Mouse (Mus musculus): ENCODE measurements around the gene Chst15.

Chst15 gene

DNA sequence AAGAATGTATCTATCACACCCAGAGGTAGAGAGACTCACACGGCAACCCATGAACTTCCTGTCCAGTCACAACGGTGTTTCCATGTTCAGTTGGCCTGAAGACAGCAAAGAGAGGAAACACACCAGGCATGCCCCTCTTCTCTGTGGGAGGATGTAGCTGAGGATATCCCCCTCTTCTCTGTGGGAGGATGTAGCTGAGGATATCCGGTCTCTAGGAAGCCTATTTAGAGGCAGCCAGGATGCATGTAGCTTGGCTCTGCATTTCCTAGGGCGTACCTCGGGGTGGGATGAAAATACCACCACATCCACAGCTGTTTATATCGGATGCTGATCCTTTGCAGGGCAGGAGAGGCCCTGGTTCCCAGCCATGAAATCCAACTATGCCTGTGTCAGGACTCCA lies 71.3 kb downstream of the Chst15 start:
- H3K36me3 ChIP-seq (ENCODE audit: control insufficient read depth, insufficient read depth, low read length, poor library complexity, severe bottlenecking) = peaks cover 28% of the 10 kb centered on the region
- no peak for DNase-seq (ENCODE audit: low read depth, low spot score)
- no peaks in the 10 kb centered on the region for H3K27me3 ChIP-seq (ENCODE audit: control insufficient read depth, insufficient read depth, low read length, poor library complexity, severe bottlenecking)

DNA sequence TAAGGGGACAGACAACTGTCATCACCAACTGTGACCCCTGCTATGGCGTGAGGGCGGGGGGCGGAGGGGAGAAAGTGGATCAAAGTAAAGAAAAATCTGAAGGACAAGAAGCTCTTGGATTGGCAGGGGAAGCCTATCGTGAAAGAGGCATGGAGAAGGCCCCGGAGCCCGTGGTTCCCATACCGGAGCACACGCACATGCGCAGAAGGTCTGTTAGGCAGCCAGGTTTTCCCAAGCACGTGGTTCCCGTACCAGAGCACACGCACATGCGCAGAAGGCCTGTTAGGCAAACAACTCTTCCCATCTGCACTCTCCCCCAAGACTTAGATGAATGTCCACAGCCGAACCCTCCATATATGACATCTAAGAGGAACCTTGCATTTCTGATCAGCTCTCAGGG lies 72.4 kb downstream of the Chst15 start:
- Histone ChIP-seq H3K36me3 (ENCODE audit: control insufficient read depth, insufficient read depth, low read length, poor library complexity, severe bottlenecking) (peaks cover 25% of the 10 kb centered on the region), H3K27me3 (ENCODE audit: control insufficient read depth, insufficient read depth, low read length, poor library complexity, severe bottlenecking) (no peaks in the 10 kb centered on the region)
- no peak for DNase-seq (ENCODE audit: low read depth, low spot score)

DNA sequence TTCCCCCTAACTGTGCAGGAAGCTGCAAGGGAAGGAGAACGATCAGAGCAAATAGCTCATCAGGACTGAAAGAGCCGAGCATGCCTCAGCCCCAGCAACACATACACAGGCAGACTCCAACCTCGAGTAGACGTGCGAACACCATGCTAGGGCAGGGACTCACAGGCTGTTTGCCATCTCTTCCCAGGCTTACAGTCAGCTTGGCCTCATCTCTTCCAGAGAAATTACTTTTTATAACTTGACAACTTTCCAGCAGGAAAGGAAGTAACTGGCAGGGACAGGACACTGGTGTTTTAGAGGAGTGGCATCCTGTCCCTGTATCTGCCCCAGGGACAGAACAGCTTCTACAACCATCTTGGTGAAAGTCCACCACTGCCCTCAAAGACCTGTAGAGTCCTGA lies 73.8 kb downstream of the Chst15 start:
- Histone ChIP-seq H3K36me3 (ENCODE audit: control insufficient read depth, insufficient read depth, low read length, poor library complexity, severe bottlenecking) (peaks cover 29% of the 10 kb centered on the region), H3K27me3 (ENCODE audit: control insufficient read depth, insufficient read depth, low read length, poor library complexity, severe bottlenecking) (no peaks in the 10 kb centered on the region)
- no peak for DNase-seq (ENCODE audit: low read depth, low spot score)

DNA sequence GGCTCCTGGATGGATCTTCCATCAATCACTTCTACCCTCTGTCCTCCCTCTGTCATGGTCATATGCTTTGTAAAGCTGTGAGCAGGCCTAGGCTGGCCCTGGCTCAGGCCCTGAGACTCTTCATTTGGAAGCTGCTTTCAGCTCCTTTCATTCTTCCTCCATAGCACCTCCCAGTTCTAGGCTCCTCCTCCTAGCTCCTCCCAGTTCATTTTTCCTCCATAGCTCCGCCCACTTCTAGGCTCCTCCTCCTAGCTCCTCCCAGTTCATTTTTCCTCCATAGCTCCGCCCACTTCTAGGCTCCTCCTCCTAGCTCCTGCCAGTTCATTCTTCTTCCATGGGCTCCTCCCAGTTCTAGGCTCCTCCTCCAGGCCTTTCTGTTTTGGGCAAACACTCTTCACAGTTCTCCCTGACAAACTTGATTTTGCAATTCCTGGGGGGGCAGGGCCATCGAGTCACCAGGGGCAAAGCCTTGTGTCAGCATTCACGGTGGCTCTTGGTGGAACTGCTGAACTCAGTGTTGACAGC lies 74.3 kb downstream of the Chst15 start:
- peak; percentile 38 for DNase-seq (ENCODE audit: low read depth, low spot score)
- peaks cover 29% of the 10 kb centered on the region for H3K36me3 ChIP-seq (ENCODE audit: control insufficient read depth, insufficient read depth, low read length, poor library complexity, severe bottlenecking)
- H3K27me3 ChIP-seq (ENCODE audit: control insufficient read depth, insufficient read depth, low read length, poor library complexity, severe bottlenecking) = no peaks in the 10 kb centered on the region

DNA sequence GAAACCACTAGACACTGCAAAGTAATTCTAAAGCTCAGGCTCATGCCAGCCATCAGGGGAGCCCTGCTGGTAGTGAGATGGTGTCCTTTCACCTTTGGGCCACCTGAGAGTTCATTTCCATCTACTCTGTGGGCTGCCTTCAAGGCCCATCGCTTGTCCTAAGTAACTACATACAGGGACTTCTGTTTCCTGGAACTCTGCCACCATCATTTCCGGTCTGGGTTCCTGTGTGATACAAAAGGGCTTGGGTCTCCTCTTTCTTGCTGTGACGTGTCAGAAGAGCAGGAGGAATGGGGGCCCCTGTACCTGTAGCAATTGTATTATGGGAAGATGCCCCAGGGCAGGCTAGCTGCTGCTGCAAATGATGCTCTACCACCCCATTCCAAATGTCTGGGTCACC lies 78.1 kb downstream of the Chst15 start:
- Histone ChIP-seq H3K36me3 (ENCODE audit: control insufficient read depth, insufficient read depth, low read length, poor library complexity, severe bottlenecking) (peaks cover 22% of the 10 kb centered on the region), H3K27me3 (ENCODE audit: control insufficient read depth, insufficient read depth, low read length, poor library complexity, severe bottlenecking) (no peaks in the 10 kb centered on the region)
- DNase-seq (ENCODE audit: low read depth, low spot score) = no peak

DNA sequence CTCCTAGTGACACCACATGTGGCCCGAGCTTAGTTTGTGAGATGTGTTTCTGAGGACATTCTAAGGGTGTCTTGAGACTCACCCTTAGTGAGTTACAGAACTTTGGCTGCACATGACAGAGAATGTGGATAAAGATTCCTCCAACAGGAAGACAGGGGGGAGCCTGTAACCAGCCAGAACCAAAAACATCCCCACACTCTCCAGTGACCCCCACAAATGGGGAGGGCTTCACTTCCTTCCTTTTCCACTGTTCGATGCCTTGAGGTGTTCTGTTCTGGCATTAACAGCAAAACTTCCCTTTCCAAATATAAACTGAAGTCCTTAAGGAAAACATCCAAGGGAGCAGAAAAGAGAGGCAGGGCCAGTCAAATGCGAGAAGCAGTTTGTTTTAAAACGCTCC lies 79.8 kb downstream of the Chst15 start:
- DNase-seq (ENCODE audit: low read depth, low spot score) = no peak
- H3K36me3 ChIP-seq (ENCODE audit: control insufficient read depth, insufficient read depth, low read length, poor library complexity, severe bottlenecking) = peaks cover 21% of the 10 kb centered on the region
- H3K27me3 ChIP-seq (ENCODE audit: control insufficient read depth, insufficient read depth, low read length, poor library complexity, severe bottlenecking) = no peaks in the 10 kb centered on the region

DNA sequence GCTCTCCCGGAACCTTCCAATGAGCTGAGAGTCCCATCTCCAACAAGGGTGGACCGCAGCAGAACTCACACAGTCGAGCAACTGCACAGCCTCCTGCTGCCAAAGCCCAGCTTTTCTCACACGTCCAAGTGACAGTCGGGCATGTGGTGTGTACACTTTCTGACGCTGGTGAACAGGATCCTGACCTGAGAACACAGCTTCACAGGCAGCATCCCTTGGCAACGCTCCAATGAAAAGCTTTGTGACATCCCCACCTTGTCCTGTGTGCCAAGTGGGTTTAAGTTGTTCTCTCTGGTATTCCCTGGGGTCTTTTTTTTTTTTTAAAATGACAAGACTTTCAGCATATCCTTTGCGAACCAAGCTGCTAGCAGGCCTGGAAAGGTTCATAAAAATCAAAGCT lies 80.2 kb downstream of the Chst15 start:
- Histone ChIP-seq H3K27me3 (ENCODE audit: control insufficient read depth, insufficient read depth, low read length, poor library complexity, severe bottlenecking) (no peaks in the 10 kb centered on the region), H3K36me3 (ENCODE audit: control insufficient read depth, insufficient read depth, low read length, poor library complexity, severe bottlenecking) (peaks cover 17% of the 10 kb centered on the region)
- no peak for DNase-seq (ENCODE audit: low read depth, low spot score)

DNA sequence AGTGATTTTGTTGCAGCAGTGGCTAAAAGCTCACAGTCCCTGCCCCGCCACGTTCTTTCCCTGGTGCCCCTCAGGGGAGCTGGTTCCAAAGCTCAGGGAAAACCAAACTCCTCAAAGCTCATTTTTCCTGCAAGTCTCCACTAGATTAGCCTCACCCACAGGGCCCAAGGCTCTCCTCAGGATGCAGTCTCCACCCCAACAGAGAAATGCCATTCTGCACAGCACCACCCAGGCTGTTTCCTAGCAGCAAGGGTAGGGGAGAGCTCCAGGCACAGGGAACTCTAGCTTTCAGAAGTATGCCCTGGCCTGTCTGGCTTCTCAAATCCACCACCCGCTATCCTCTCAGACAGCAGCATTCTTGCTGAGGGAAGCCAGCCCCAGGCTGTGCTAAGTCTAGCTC lies 82.8 kb downstream of the Chst15 start:
- Histone ChIP-seq H3K27me3 (ENCODE audit: control insufficient read depth, insufficient read depth, low read length, poor library complexity, severe bottlenecking) (no peaks in the 10 kb centered on the region), H3K36me3 (ENCODE audit: control insufficient read depth, insufficient read depth, low read length, poor library complexity, severe bottlenecking) (peaks cover 9% of the 10 kb centered on the region)
- no peak for DNase-seq (ENCODE audit: low read depth, low spot score)

DNA sequence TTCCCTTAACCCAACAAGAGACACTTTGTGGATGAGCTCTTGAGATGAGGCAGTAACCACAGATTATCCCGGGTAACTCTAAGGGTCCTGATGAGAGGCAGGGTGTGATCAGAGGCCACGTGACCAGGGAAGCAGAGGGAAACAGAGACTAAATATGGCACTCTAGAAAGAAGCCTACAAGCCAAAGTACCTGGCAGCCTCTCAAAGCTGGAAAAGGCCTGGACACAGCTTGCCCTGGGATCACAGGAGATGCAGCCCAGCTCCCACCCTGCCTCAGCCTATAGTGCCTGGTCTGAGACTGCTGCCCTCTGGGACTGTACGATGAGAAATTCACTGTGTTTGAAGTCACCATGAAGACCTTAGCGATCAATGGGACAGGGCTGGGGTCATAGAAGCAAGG lies 83.3 kb downstream of the Chst15 start:
- DNase-seq (ENCODE audit: low read depth, low spot score) = no peak
- no peaks in the 10 kb centered on the region for H3K27me3 ChIP-seq (ENCODE audit: control insufficient read depth, insufficient read depth, low read length, poor library complexity, severe bottlenecking)
- H3K36me3 ChIP-seq (ENCODE audit: control insufficient read depth, insufficient read depth, low read length, poor library complexity, severe bottlenecking) = peaks cover 8% of the 10 kb centered on the region

DNA sequence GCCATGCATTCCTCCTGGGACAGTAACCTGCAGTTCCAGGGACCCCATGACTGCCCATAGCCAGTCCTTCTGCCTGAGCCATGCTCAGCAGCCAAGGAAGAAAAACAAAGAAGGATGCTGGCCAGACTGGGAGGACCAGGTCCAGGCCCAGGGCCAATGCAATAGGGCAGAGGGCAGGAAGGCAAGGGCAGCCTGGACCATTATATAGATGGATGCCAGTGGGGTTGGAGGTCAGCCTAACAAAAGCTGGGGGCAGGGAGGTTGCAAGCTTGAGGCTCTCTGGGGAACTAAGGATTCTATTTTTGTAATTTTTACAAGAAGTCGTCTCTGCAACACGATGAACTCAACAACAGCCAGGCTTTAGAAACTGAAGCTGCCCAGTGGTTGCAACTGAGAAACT lies 84.1 kb downstream of the Chst15 start:
- H3K36me3 ChIP-seq (ENCODE audit: control insufficient read depth, insufficient read depth, low read length, poor library complexity, severe bottlenecking) = peaks cover 5% of the 10 kb centered on the region
- no peak for DNase-seq (ENCODE audit: low read depth, low spot score)
- H3K27me3 ChIP-seq (ENCODE audit: control insufficient read depth, insufficient read depth, low read length, poor library complexity, severe bottlenecking) = no peaks in the 10 kb centered on the region

DNA sequence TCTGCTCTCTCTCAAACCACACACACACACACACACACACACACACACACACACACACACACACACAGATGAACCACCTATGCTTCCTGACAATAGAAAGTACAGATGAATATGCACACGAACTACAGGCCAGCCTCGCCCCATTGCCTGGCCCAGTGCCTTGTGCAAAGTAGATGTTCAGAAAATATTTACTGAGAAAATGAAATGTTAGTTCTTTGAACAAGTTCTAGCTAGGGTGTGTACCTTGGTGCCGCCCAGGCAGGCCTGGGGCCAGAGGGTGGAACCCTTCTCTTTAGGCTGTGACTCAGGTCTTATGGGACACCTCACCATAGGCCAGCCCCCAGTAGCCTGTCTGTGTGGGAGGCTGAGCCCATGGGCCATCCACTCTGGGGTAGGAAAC lies 85.6 kb downstream of the Chst15 start:
- no peak for DNase-seq (ENCODE audit: low read depth, low spot score)
- Histone ChIP-seq H3K27me3 (ENCODE audit: control insufficient read depth, insufficient read depth, low read length, poor library complexity, severe bottlenecking) (no peaks in the 10 kb centered on the region), H3K36me3 (ENCODE audit: control insufficient read depth, insufficient read depth, low read length, poor library complexity, severe bottlenecking) (0 out of 2 replicates have a peak, but pooled peaks cover 2% of the 10 kb centered on the region)

DNA sequence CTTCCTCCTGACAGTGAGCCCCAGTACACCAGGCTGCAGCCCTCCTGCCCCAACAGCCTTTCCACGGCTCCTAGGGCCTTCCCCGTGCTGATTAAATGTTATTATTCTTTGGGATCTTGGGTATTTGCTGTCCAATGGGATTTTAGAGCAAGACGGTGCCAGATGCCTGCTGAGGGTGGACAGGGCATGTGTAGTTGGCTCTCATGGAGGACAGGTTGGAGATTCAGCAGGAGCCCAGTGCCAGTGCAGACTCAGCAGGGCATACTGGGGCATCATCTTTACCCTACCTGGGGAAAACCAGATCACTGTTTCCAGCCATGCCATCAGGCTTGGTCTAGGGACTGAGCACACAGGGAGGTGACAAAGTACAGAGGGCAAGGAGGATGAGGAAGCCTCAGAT lies 86.1 kb downstream of the Chst15 start:
- no peaks in the 10 kb centered on the region for H3K27me3 ChIP-seq (ENCODE audit: control insufficient read depth, insufficient read depth, low read length, poor library complexity, severe bottlenecking)
- DNase-seq (ENCODE audit: low read depth, low spot score) = no peak
- no peaks in the 10 kb centered on the region for H3K36me3 ChIP-seq (ENCODE audit: control insufficient read depth, insufficient read depth, low read length, poor library complexity, severe bottlenecking)

DNA sequence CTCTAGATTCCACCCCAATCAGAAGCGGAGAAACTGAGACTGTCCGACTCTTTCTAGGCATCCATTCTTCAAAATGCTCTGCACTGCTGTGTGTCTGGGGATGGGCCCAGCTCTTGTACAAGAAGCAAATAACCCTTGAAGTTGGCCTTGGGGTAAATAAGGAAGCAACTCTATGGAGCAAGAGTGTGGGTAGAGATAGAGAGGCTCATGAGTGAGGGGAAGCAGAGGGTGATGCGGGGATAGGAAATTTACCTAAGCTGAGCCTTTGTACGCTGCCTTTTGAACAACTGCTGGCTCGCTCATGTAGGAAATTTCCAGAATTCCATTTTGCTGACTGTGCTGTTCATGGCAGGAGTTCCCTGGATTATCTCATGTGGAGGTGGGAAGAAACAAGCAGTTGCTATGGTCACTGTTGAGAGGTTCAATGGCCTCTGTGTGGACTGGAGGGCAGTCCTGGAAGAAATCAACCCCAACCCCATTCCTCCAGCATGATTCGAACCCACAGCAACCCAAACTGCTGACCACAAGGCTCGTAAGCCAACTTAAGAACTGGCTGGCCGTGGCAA lies 89.9 kb downstream of the Chst15 start:
- no peak for DNase-seq (ENCODE audit: low read depth, low spot score)
- Histone ChIP-seq H3K27me3 (ENCODE audit: control insufficient read depth, insufficient read depth, low read length, poor library complexity, severe bottlenecking) (no peaks in the 10 kb centered on the region), H3K36me3 (ENCODE audit: control insufficient read depth, insufficient read depth, low read length, poor library complexity, severe bottlenecking) (no peaks in the 10 kb centered on the region)

DNA sequence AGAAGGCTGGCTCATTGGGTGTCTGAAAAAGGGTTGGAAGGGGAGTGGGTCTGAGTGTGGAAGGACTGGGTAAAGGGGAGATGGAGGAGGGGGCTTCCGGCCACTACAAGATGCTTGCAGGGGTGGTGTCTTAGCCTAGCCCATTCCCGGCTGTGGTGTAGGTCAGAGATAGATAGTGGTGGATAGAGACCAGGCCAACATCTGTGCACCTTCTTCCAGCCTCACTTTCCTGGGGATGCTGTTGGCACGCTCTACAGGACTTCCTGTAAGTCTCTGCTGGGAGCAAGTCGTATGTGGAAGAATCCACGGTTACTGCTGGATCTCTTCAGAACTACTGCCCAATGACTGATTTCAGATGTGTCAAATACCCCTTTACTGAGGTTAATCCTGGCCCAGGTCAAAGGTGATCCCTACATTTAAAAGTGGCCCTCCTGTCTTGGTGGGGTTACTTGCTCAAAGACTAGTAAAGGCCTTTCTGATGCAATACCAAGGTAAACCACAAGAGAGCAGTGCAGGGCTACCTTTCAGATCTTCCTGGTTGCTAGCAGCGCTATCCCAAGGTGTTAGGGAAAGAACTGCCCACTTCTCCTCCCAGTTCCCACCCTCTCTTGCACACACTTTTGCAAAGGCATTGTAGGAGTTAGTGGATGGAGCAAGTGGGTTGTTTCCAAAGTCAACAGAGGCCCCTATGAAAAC lies 90.5 kb downstream of the Chst15 start:
- DNase-seq (ENCODE audit: low read depth, low spot score) = peak; percentile 87
- Histone ChIP-seq H3K27me3 (ENCODE audit: control insufficient read depth, insufficient read depth, low read length, poor library complexity, severe bottlenecking) (no peaks in the 10 kb centered on the region), H3K36me3 (ENCODE audit: control insufficient read depth, insufficient read depth, low read length, poor library complexity, severe bottlenecking) (no peaks in the 10 kb centered on the region)

DNA sequence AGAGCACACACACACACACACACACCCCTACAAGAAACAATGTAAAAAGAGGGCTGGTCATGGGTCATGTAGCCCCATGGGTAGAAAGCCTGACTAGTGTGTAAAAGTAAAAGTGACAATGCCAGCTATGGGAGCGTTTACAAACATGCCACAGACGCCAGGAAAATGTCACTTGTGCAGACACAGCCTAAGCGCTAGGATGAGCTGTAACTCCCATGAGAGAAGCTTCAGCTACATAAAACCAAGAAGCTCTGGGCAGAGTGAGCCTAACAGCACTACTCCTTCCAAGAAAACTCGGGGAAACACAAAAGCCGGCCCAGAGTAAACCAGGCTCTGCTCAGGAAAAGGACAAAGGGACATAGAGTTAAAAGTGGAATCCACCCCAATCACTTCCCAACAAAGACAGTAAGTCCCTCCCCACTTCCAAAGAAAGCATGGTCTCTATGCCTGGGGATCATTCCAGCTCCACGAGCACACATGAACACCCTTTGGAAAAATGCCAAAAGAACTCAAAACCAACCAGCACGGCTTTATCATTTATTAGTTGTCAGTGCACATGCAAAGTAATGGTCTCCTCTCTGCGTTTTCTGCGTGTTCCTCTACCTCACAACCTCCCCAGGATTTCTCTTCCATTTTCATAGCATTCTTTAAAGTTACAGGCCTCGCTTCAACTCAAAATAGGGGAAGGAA lies 93.4 kb downstream of the Chst15 start:
- no peaks in the 10 kb centered on the region for H3K27me3 ChIP-seq (ENCODE audit: control insufficient read depth, insufficient read depth, low read length, poor library complexity, severe bottlenecking)
- DNase-seq (ENCODE audit: low read depth, low spot score) = no peak
- H3K36me3 ChIP-seq (ENCODE audit: control insufficient read depth, insufficient read depth, low read length, poor library complexity, severe bottlenecking) = no peaks in the 10 kb centered on the region

Data from splenic B cell, adult 2 months (primary cell).